Mouse (Mus musculus): ENCODE data around the gene Oprm1. TPM values are rescaled to one million over a fixed set of nuclear protein-coding genes. Genes with fewer than 3 reads are reported as not detected.

Oprm1 gene
- polyA plus RNA-seq, 1 experiment: 1.8 TPM

DNA sequence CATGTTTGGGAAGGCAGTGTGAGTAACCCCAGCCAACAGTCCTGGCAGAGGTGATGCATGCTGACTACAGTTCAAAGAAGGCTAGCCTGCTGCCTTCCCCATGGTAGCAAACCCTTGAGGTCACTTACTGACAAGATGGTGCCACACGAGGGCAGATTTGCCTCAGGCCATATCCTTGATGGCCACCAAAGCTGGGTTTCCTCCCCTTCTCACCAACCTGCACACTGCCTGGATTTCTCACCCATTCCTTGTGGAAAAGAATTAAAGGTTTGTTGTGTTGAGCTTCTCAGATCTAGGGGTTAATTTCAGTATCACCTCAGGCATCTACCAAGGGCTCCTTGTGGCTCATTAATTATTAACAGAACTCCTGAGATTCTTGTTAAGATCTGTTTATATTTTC is 256.9 kb downstream of the Oprm1 start:
- TF ChIP-seq POLR2A (IDR thresholded peaks at IDR 0.05; ENCODE audit: borderline replicate concordance, extremely low read depth, insufficient read depth, insufficient read length, poor library complexity, severe bottlenecking): no peak
- no peak for TF ChIP-seq CTCF (IDR thresholded peaks at IDR 0.05; ENCODE audit: borderline replicate concordance, extremely low read depth, insufficient read depth, insufficient read length)

DNA sequence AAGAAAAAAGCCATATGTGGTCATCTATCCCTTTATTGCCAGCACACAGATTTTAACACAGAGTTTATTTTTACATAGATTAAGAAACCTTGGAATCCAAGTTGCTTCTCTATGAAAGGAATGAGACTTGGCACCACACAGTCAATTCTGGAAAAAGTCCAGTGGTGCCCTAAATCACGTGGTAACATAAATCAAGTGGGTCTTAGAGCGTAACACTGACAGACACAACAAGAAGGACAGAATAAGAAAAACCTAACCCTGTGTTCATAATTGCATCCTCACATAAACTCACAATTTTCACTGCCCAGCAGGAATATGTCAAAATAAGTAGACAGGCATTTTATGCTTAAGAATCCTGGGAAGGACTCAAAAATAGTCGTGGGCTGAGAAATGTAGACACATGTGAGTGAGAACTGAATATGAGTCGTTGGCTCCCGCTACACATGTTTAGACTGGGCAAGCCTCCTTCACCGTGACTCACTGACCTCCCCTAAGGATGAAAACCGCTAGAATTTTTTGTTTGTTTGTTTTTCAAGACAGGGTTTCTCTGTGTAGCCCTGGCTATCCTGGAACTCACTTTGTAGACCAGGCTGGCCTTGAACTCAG is 261.6 kb downstream of the Oprm1 start:
- no peak for DNase-seq (ENCODE audit: low read depth)
- TF ChIP-seq POLR2A (IDR thresholded peaks at IDR 0.05; ENCODE audit: borderline replicate concordance, extremely low read depth, insufficient read depth, insufficient read length, poor library complexity, severe bottlenecking) (no peak), CTCF (IDR thresholded peaks at IDR 0.05; ENCODE audit: borderline replicate concordance, extremely low read depth, insufficient read depth, insufficient read length) (no peak)

More for the DNA sequence above, 256.9 kb downstream of the Oprm1 start:
- no peak for DNase-seq (ENCODE audit: low read depth)

DNA sequence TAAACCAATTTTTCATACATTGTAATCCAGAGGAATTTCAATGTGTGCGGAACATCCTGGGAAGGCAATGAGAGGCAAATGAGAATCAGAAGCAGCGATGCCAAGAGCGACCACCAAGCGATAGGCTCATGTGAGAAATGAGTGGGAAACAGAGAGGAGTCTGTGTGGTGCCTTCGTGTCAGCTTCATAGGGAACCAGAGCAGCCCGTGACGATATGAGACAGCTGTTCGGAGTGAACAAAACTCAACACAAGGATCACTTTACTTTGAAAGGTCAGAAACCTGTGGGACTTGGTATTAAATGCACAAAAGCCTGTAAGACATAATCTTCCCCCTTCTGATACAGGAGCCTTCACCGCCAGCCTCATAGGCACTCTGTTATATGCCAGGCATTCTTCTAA is 262.2 kb downstream of the Oprm1 start:
- no peak for DNase-seq (ENCODE audit: low read depth)
- no peak for TF ChIP-seq CTCF (IDR thresholded peaks at IDR 0.05; ENCODE audit: borderline replicate concordance, extremely low read depth, insufficient read depth, insufficient read length)
- TF ChIP-seq POLR2A (IDR thresholded peaks at IDR 0.05; ENCODE audit: borderline replicate concordance, extremely low read depth, insufficient read depth, insufficient read length, poor library complexity, severe bottlenecking): no peak

DNA sequence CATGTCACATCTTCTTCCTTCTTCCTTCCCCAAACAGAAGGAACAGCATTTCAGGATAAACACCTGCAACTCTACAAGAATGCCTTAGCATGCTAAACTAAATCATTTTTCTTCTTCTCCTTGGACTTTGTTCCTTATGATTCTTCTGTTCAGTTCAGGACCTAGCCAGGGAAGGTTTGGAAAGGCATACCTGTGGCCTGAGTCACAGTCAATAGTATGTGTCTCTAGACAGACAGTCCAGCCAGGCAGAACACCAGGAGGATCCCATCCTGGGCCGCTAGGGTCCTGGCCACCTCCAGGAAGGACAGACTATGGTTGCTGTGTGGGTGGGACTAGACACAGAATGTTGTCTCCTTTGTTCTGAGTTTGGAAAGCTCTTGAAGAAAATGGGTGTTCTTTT is 266.7 kb downstream of the Oprm1 start:
- DNase-seq (ENCODE audit: low read depth): no peak
- no peak for TF ChIP-seq CTCF (IDR thresholded peaks at IDR 0.05; ENCODE audit: borderline replicate concordance, extremely low read depth, insufficient read depth, insufficient read length)
- no peak for TF ChIP-seq POLR2A (IDR thresholded peaks at IDR 0.05; ENCODE audit: borderline replicate concordance, extremely low read depth, insufficient read depth, insufficient read length, poor library complexity, severe bottlenecking)

DNA sequence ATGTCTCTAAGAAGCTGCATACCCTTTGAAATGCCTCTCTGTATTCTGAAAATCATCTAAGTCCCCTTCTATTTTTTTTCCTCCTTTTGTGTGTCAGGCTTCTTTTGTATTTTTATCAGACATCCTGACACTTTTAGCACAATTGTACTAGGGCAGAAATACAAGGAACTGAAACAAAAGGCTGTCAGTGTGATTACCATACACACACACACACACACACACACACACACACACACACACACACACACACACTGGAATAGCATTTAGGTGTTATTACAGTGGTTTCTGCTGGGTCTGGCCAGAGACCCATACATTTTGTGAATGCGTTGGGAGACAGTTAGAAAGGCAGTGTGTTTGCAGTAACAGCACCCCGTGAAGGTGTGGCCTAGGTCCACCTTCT is 275.2 kb downstream of the Oprm1 start:
- DNase-seq (ENCODE audit: low read depth): no peak
- no peak for TF ChIP-seq POLR2A (IDR thresholded peaks at IDR 0.05; ENCODE audit: borderline replicate concordance, extremely low read depth, insufficient read depth, insufficient read length, poor library complexity, severe bottlenecking)
- no peak for TF ChIP-seq CTCF (IDR thresholded peaks at IDR 0.05; ENCODE audit: borderline replicate concordance, extremely low read depth, insufficient read depth, insufficient read length)

DNA sequence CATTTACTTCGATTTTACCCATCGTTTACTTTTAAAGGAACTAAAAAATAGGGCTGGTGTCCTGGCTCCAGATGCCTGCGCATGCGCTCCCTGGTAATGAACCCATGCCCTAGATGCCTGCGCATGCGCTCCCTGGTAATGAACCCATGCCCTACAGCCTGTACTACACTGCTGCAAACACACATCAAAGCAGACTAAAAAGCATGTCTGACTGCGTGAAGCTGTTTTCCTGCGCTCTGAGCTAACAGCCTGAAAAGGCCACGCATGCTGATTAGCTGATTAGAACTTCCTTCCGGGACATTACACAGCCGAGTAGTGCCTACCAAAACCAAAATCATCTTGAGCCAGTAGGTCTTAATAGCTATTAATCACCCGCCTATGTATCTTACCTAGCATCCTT is 277.2 kb downstream of the Oprm1 start:
- peak; percentile 22 for DNase-seq (ENCODE audit: low read depth)
- TF ChIP-seq POLR2A (IDR thresholded peaks at IDR 0.05; ENCODE audit: borderline replicate concordance, extremely low read depth, insufficient read depth, insufficient read length, poor library complexity, severe bottlenecking): no peak
- TF ChIP-seq CTCF (IDR thresholded peaks at IDR 0.05; ENCODE audit: borderline replicate concordance, extremely low read depth, insufficient read depth, insufficient read length): no peak

DNA sequence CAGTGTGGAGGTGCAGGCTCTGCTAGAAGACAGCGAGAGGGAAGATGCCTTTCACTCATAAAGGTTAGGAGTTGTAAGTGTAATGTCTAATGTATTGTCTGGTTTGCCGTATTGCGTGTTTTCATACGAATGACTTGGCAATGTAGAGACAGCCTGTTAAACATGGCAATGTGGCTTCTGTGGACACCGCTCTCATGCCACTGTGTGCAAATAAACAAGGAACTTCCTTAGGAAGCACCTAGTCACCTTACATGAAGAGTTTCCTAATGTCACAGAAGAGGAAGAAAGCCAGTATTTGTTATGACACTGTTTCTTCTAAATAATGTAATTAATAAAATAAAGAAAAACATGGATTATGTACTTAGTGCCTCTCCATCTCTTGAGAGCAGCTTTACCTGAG is 278.9 kb downstream of the Oprm1 start:
- TF ChIP-seq POLR2A (IDR thresholded peaks at IDR 0.05; ENCODE audit: borderline replicate concordance, extremely low read depth, insufficient read depth, insufficient read length, poor library complexity, severe bottlenecking): no peak
- TF ChIP-seq CTCF (IDR thresholded peaks at IDR 0.05; ENCODE audit: borderline replicate concordance, extremely low read depth, insufficient read depth, insufficient read length): no peak
- DNase-seq (ENCODE audit: low read depth): no peak

DNA sequence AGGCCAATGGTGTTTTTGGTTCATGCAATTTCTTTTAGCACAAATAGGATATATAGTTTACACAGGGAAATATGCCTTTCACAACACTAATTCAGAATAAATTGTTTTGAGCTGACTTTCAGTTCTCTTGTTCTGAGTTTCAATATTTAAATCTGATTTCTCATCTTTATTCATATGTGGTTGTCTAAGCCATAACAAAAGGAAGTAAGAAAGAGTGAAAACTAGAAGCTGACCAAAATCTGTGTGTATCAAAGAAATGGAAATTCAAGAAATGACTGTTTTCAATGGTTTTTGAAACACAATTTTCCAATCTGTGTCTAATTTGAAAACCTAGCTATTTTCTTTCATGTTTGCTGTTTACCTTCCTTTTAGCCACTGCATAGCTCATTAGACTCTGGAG is 282.7 kb downstream of the Oprm1 start:
- TF ChIP-seq CTCF (IDR thresholded peaks at IDR 0.05; ENCODE audit: borderline replicate concordance, extremely low read depth, insufficient read depth, insufficient read length): no peak
- TF ChIP-seq POLR2A (IDR thresholded peaks at IDR 0.05; ENCODE audit: borderline replicate concordance, extremely low read depth, insufficient read depth, insufficient read length, poor library complexity, severe bottlenecking): no peak
- no peak for DNase-seq (ENCODE audit: low read depth)

DNA sequence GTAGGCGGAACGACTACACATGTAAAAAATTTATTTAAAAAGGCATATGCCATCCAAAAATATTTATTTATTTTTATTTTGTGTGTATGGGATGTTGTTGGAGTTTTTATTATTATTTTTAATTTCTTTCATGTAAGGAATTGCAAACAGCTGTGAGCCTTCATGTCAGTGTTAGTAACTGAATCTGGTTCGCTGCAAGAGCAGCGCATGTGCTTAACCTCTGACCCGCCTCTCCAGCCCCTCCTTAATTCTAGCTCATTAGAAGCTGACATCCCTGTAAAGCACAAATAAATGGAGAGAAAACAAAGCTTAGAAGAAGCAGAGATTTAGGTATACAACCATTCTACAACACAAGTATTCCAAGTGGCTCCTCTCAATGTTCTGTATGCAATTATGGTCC is 285.6 kb downstream of the Oprm1 start:
- TF ChIP-seq POLR2A (IDR thresholded peaks at IDR 0.05; ENCODE audit: borderline replicate concordance, extremely low read depth, insufficient read depth, insufficient read length, poor library complexity, severe bottlenecking) (no peak), CTCF (IDR thresholded peaks at IDR 0.05; ENCODE audit: borderline replicate concordance, extremely low read depth, insufficient read depth, insufficient read length) (no peak)
- no peak for DNase-seq (ENCODE audit: low read depth)

DNA sequence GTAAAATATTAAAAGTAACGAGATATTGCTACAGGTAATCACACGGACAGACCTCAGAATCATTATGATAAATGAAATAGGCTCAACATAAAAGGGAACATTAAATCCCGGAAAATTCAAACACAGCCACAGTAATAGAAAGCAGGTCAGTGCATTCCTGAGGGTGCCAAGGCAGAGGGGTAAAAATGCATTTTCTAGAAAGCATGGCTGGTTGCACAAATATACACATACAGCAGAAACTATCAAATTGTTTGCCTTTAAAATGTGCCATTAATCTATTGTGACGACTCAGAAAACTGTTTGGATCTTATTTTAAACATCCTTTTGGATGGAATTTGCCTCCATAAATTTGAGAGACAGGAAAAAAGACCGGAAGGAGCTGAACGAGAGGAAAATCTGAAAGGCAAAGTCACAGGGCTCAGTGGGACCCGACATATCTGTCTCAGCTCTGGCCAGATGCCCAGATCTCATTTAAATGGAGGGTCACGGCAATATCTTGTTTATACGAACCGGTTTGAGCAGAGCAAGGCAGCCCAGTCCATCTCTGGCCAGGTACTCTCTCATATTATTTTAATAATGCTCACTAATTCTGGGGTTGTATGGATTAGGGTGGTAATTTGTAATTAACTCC is 289.1 kb downstream of the Oprm1 start:
- TF ChIP-seq POLR2A (IDR thresholded peaks at IDR 0.05; ENCODE audit: borderline replicate concordance, extremely low read depth, insufficient read depth, insufficient read length, poor library complexity, severe bottlenecking): no peak
- no peak for TF ChIP-seq CTCF (IDR thresholded peaks at IDR 0.05; ENCODE audit: borderline replicate concordance, extremely low read depth, insufficient read depth, insufficient read length)
- DNase-seq (ENCODE audit: low read depth): peak; percentile 64

DNA sequence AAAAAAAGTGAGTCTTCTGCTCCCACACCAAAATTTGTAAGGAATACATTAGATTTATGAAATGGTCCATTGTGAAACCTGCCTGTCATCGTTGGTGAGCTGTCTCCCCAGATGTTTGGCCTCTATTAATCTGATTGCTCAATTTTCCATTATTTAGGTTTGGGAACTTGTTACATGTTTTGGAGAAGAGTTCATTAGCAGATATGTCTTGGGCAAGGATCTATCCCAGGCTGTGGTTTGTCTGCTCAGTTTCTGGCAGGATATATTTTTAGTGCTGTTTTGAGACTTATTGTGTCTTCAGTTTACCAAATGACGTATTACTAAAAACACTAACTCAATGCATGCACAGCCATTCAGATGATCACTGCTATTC is 289.6 kb downstream of the Oprm1 start:
- DNase-seq (ENCODE audit: low read depth): no peak
- TF ChIP-seq POLR2A (IDR thresholded peaks at IDR 0.05; ENCODE audit: borderline replicate concordance, extremely low read depth, insufficient read depth, insufficient read length, poor library complexity, severe bottlenecking) (no peak), CTCF (IDR thresholded peaks at IDR 0.05; ENCODE audit: borderline replicate concordance, extremely low read depth, insufficient read depth, insufficient read length) (no peak)

DNA sequence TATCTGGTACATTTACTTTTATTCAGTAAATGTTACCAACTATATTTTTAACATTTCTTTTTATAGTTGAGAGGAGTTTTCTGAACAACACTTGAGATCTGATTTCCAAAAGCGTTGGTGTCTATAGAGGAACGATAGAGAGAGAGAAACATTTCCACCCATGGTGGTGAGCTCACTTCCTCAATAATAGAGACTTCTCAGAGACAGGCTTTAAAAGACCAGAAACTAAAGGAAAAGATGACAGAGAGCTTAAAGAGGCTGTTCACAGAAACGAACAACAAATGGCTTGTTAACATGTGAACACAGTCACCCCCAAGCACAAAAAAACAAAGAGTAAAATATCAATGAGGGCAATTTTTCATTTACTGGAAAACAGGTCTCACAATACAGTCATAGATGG is 291.6 kb downstream of the Oprm1 start:
- DNase-seq (ENCODE audit: low read depth): no peak
- no peak for TF ChIP-seq POLR2A (IDR thresholded peaks at IDR 0.05; ENCODE audit: borderline replicate concordance, extremely low read depth, insufficient read depth, insufficient read length, poor library complexity, severe bottlenecking)
- no peak for TF ChIP-seq CTCF (IDR thresholded peaks at IDR 0.05; ENCODE audit: borderline replicate concordance, extremely low read depth, insufficient read depth, insufficient read length)

All from brain, embryonic 14.5 days (tissue).